Mouse (Mus musculus) layer of hippocampus, postnatal 14 days (tissue): ENCODE results near the gene Ano4. TPM values are rescaled to one million over a fixed set of nuclear protein-coding genes. Genes with fewer than 3 reads are reported as not detected.

Experiments used
- DNase-seq, 2 experiments: peaks; one replicate each; pipeline ENCODE4 v3.0.0; 2021 to 2022; ENCODE audit warnings: low spot score in 2 of 2, mixed read lengths in 1 of 2
- long read RNA-seq, 2 experiments: library from polyadenylated mRNA; stranded (forward); transcript quantifications; one replicate each; pipeline ENCODE4 v2.0.0; 2021
- total RNA-seq, 2 experiments: library from RNA; stranded (reverse); gene quantifications; 2 replicates each; pipeline ENCODE4 v1.2.3; 2021

Ano4 gene
- 10 to 100 TPM; 20.3 to 26.3 TPM for total RNA-seq
- long read RNA-seq, experiment 1, partial matches to known transcripts = 0 of 9 reads
- long read RNA-seq, experiment 1, other reads (novel, unspliced or antisense) = 5 of 9 reads
- long read RNA-seq, experiment 2, transcript Ano4-204 (28 exons, 3,959 nt) = major isoform, 5 of 12 reads
- long read RNA-seq, experiment 2, partial matches to known transcripts = 0 of 12 reads
- long read RNA-seq, experiment 2, other reads (novel, unspliced or antisense) = 6 of 12 reads

GRCm38 (mm10) chr10:89344491-89345195 lies at the start of gene Ano4:
Ano4 (minus strand) TSS chr10:89344762.
- peak; percentile 22 to 24 for DNase-seq

- DNase-seq = no peak
Observed at GRCm38 (mm10) chr10:89392687-89393086, 48.1 kb upstream of the Ano4 start.

GRCm38 (mm10) chr10:89391571-89392163 lies 47.1 kb upstream of the Ano4 start:
- DNase-seq = no peak

- no peak for DNase-seq
Observed at GRCm38 (mm10) chr10:89386461-89386860, 41.9 kb upstream of the Ano4 start.

GRCm38 (mm10) chr10:89383462-89383861 lies 38.9 kb upstream of the Ano4 start:
- peak; percentile 63 to 79 for DNase-seq

- no peak for DNase-seq
Observed at GRCm38 (mm10) chr10:89377750-89378149, 33.2 kb upstream of the Ano4 start.

GRCm38 (mm10) chr10:89370051-89370450 lies 25.5 kb upstream of the Ano4 start:
- DNase-seq = no peak

- no peak for DNase-seq
Observed at GRCm38 (mm10) chr10:89358933-89359332, 14.4 kb upstream of the Ano4 start.

- DNase-seq = no peak
Observed at GRCm38 (mm10) chr10:89354639-89355038, 10.1 kb upstream of the Ano4 start.

GRCm38 (mm10) chr10:89351416-89351815 lies 6.9 kb upstream of the Ano4 start:
- no peak for DNase-seq

GRCm38 (mm10) chr10:89345606-89346005 lies 1.0 kb upstream of the Ano4 start:
- no peak for DNase-seq

- peak; percentile 11 to 16 for DNase-seq
Observed at GRCm38 (mm10) chr10:89345196-89345533, 603 bp upstream of the Ano4 start.

GRCm38 (mm10) chr10:89344132-89344490 lies 451 bp downstream of the Ano4 start:
- DNase-seq = peak in 1 of 2 experiments; percentile 10

- DNase-seq = peak in 1 of 2 experiments; percentile 14
Observed at GRCm38 (mm10) chr10:89343716-89344115, 846 bp downstream of the Ano4 start.

- DNase-seq = no peak
Observed at GRCm38 (mm10) chr10:89330261-89330660, 14.3 kb downstream of the Ano4 start.

- no peak for DNase-seq
Observed at GRCm38 (mm10) chr10:89329806-89330205, 14.8 kb downstream of the Ano4 start.

- DNase-seq = no peak
Observed at GRCm38 (mm10) chr10:89328876-89329275, 15.7 kb downstream of the Ano4 start.

GRCm38 (mm10) chr10:89327004-89327511 lies 17.5 kb downstream of the Ano4 start:
- peak; percentile 74 to 79 for DNase-seq

GRCm38 (mm10) chr10:89326383-89326782 lies 18.2 kb downstream of the Ano4 start:
- no peak for DNase-seq

GRCm38 (mm10) chr10:89307566-89307965 lies 37.0 kb downstream of the Ano4 start:
- no peak for DNase-seq

- no peak for DNase-seq
Observed at GRCm38 (mm10) chr10:89300346-89300745, 44.2 kb downstream of the Ano4 start.

GRCm38 (mm10) chr10:89292784-89293183 lies 51.8 kb downstream of the Ano4 start:
- no peak for DNase-seq
